Mouse (Mus musculus) CD4-positive, CD25-positive, alpha-beta regulatory T cell, adult 4 months (primary cell): ENCODE results near the gene Pnmal2. TPM values are rescaled to one million over a fixed set of nuclear protein-coding genes. Genes with fewer than 3 reads are reported as not detected.
A peak's percentile ranks its signal among the peaks of the same experiment; 100 is the strongest.

Source experiments
- ATAC-seq: one replicate; pipeline ENCODE4 v1.8.0; 2017
- polyA plus RNA-seq, 2 experiments: library from polyadenylated mRNA; unstranded; fragments of 100-300 nt; shearing (Covaris generic); gene quantifications; one replicate each; pipeline ENCODE4 v1.2.1; 2017

Pnmal2 gene
- not detected for polyA plus RNA-seq

- peak; percentile 69 for ATAC-seq
These were observed at the start of gene Pnmal2 for GRCm38 (mm10) chr7:16944061-16944807. Gene Pnmal2 (plus strand): TSS chr7:16944682.

DNA sequence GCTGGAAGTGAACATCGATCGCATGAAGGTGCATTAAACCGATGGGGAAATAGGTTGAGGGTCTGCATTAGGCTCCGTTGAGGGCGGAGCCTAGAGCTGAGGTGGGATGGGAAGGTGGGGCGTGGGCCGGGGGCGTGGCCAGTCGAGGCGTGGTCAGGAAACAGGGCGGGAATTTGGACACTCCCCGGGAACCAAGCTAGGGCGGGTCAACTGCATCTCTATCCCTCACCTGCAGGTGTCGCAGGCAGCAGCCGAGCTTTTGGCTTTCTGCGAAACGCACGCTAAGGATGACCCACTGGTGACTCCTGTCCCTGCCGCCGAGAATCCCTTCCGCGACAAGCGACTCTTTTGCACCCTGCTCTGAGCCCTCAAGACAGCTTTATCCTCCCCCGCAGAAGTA lies 49.5 kb upstream of the Pnmal2 start:
- peak; percentile 54 for ATAC-seq

- no peak for ATAC-seq
These were observed 49.0 kb upstream of the Pnmal2 start for GRCm38 (mm10) chr7:16895511-16895910.

DNA sequence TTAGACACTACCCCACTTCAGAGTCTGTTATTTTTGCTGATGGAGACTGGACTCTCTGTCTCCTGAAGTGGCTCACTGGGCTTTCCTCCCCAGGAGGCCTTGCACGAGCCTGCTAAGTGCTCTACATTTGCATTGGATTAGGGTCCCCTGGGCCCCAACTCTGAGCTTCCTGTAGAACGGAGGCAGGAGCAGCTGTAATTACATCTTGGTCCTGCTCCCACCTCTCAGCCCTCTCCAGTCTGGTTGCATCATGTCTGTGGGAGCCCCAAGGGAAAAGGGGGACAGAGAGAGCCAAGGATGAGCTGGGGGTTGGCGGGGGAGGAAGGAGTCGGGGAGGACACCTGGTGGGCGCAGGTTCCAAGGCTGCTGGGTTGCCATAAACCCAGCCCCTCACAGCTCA lies 44.0 kb upstream of the Pnmal2 start:
- no peak for ATAC-seq

DNA sequence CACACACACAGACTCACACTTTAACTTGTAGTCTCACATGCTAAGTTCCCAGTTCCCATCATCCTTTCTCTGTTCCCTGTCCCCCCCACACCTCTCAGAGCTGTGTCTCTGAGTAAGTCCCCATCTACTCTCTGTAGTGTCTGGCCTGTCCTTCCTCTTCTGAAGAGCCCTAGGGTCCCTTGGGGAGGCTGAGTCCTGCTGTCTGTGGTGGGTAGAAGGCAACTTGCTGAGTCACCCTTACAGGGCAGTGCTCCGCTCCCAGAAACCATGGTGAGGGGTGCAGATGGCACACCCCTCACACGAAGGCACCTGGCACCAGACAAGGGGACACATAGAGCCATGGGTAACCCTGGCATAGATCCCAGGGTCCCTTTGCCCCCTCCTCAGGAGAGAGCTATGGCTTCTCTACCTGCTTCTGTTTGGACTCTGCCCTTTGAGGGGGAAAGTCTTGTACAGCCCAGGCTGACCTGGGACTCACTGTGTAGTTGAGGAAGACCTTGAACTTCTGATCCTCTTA lies 41.0 kb upstream of the Pnmal2 start:
- ATAC-seq, result no peak

GRCm38 (mm10) chr7:16904120-16904675 lies 40.3 kb upstream of the Pnmal2 start:
- ATAC-seq, result no peak

- peak; percentile 46 for ATAC-seq
These were observed 38.9 kb upstream of the Pnmal2 start for GRCm38 (mm10) chr7:16905491-16906021.

DNA sequence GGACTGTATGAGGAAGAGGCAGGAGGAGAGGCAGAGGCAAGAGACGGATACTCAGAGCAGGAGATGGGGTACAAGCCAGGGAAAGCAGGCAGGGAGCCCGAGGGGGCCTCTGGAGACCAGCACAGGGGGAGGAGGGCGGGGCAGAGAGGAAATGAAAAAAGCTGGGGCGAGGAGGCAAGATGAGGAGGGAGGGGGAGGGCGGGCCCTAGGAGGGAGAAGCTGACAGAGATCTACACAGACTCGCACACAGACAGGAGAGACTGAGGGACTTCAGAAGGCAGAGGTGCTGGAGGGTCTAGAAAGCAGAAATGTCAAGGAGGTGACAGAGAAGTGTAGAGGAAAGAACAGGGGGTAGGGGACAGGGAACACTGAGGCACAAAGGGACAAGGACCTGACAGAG lies 38.2 kb upstream of the Pnmal2 start, which contains the start of gene Ptgir:
TSS of gene Ptgir (plus strand) at position 210 of the 400 bp plus-strand sequence.
- ATAC-seq, result peak; percentile 42

DNA sequence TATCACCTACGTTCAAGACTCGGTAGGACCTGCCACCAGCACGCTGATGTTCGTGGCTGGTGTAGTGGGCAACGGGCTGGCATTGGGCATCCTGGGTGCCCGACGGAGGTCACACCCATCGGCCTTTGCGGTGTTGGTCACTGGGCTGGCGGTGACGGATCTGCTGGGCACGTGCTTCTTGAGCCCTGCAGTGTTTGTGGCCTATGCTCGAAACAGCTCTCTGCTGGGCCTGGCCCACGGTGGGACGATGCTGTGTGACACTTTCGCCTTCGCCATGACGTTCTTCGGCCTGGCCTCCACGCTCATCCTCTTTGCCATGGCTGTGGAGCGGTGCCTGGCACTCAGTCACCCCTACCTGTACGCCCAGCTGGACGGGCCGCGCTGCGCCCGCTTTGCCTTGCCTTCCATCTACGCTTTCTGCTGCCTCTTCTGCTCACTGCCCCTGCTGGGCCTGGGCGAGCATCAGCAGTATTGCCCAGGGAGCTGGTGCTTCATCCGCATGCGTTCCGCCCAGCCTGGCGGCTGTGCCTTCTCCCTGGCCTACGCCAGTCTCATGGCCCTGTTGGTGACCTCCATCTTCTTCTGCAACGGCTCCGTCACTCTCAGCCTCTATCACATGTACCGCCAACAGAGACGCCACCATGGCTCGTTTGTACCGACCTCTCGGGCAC lies 37.5 kb upstream of the Pnmal2 start:
- no peak for ATAC-seq

GRCm38 (mm10) chr7:16907842-16908241 lies 36.6 kb upstream of the Pnmal2 start:
- peak; percentile 56 for ATAC-seq

GRCm38 (mm10) chr7:16908367-16908766 lies 36.1 kb upstream of the Pnmal2 start:
- ATAC-seq, result peak; percentile 64

GRCm38 (mm10) chr7:16908859-16909258 lies 35.6 kb upstream of the Pnmal2 start:
- ATAC-seq, result no peak

DNA sequence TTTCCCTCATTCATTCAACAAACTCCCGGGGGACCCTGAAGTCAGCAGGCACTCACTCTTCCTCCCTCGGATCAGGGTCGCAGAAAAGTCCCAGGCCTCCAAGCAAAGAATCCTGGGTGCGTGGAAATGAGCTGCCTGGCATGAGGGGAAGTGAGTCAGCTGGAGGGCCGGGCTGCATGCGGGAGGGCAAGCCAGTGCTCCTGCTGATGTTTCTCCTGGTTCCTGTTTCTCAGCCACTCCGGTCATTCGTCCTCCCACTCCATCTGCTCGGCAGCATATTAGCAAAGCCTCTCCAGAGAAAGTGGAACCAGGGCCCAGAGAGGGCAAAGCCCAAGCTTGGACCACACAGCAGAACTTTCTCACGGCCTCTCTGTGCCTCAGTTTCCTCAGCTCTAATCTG lies 34.6 kb upstream of the Pnmal2 start:
- no peak for ATAC-seq

DNA sequence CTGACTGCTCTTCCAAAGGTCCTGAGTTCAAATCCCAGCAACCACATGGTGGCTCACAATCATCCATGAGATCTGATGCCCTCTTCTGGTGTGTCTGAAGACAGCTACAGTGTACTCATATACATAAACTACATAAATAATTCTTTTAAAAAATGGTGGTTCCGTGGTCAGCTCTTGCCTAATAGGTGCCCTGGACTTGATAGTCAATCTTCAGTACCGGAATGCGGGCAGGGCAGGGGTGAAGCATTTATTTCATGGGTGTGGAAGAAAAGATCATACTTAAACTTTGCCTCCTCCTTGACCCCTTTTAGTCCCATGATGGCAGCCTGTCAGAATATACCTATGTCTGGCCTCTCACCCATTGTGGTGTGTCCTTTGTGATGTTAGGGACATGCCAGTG lies 32.6 kb upstream of the Pnmal2 start:
- no peak for ATAC-seq

GRCm38 (mm10) chr7:16912360-16912759 lies 32.1 kb upstream of the Pnmal2 start:
- ATAC-seq, result no peak

GRCm38 (mm10) chr7:16913806-16914452 lies 30.6 kb upstream of the Pnmal2 start:
- ATAC-seq, result peak; percentile 94

GRCm38 (mm10) chr7:16914453-16915343 lies 29.8 kb upstream of the Pnmal2 start:
- ATAC-seq, result no peak

- no peak for ATAC-seq
These were observed 28.8 kb upstream of the Pnmal2 start for GRCm38 (mm10) chr7:16915461-16916340.

- ATAC-seq, result no peak
These were observed 27.9 kb upstream of the Pnmal2 start for GRCm38 (mm10) chr7:16916342-16917265.
